Mouse (Mus musculus) left cerebral cortex, postnatal 14 days (tissue): ENCODE measurements around the gene Smyd5. TPM values are rescaled to one million over a fixed set of nuclear protein-coding genes. Genes with fewer than 3 reads are reported as not detected.

ENCODE experiments used
- DNase-seq, 2 experiments: peaks; one replicate each; pipeline ENCODE4 v3.0.0; 2021 to 2022; ENCODE audit warnings: low spot score in 2 of 2, mixed read lengths in 1 of 2
- intact Hi-C: fragments of 180-260 bp; cut with DNase I; formaldehyde crosslinking; loops from one replicate; pipeline ENCODE4 v1.15.1; 2025
- total RNA-seq, 2 experiments: library from RNA; stranded (reverse); gene quantifications; 2 replicates each; pipeline ENCODE4 v1.2.3; 2021

Gene Smyd5
- total RNA-seq, 2 experiments from 2014 or later: 33.8 to 34.7 TPM

DNA sequence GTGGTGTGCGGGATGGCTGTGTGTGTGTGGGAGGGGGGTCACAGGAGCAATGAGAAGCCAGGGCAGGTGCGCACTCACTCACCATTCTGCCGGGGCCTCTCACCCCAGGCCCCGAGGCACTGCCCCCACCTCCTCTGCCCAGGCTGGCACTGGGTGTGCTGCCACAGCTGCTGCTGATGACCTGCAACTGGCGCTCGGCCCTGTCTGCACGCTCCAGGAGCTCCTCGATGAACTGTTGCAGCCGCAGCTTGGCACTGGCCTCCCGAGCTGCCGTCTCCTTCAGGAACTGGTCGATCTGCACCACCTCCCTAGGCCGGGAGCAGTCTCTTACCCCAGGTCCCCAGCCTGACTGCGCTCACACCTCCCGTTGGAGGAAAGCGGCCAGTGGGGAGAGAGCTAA, 48.9 kb downstream of the Smyd5 start:
- no peak for DNase-seq
- intact Hi-C loops: loop anchor here (10.0 kb wide), 1 partner anchor 424 kb away; the partner anchor contains the start of gene Nat8f4

GRCm38 (mm10) chr6:85483843-85484721, 52.3 kb downstream of the Smyd5 start:
- intact Hi-C loops: loop anchor here (10.0 kb wide), 1 partner anchor 421 kb away; the partner anchor contains the start of gene Nat8f4
- no peak for DNase-seq

DNA sequence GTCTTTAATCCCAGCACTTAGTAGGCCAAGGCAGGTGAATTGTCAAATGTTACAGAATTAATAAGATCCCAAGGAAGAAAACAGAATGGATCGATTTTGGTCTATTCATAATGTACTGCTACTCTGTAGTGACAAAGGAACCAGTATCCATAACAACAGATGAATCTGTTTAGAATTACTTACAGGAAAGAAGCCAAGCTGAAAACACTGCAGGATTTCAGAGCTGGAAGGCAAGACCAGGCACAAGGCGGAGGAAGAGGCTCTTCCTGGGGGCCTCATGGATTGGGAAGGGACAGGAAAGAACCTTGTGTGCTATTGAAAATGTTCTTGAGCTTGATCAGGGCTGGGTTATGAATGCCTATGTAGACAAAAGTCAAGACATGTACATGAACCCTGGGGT, 53.9 kb downstream of the Smyd5 start:
- intact Hi-C loops: loop anchor here (10.0 kb wide), 1 partner anchor 419 kb away; the partner anchor contains the start of gene Nat8f4
- no peak for DNase-seq

DNA sequence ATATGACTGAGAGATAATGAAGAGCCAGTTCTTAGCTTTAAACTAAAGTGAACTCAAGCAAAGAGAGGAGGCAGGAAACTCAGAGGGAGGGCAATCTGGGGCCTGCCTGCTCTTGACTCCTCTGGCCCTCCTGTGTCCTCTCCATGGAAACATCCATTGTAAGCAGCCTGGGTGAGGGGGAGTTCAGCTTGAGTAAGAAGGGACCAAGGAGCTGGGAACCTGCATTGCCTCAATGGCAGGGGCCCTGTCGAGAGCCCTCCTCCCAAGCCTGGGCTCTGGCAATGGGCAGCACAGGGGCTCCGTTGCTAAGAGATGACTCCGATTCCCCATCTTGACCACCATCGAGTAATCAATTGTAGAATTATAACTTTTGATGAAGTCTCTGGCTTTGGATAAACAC, 56.7 kb downstream of the Smyd5 start:
- DNase-seq: no peak
- intact Hi-C loops: loop anchor here (10.0 kb wide), 1 partner anchor 416 kb away; the partner anchor contains the start of gene Nat8f4

- DNase-seq: no peak
- intact Hi-C loops: loop anchor here (10.0 kb wide), 1 partner anchor 415 kb away; the partner anchor contains the start of gene Nat8f4
These were observed 57.9 kb downstream of the Smyd5 start for GRCm38 (mm10) chr6:85489717-85490116.

DNA sequence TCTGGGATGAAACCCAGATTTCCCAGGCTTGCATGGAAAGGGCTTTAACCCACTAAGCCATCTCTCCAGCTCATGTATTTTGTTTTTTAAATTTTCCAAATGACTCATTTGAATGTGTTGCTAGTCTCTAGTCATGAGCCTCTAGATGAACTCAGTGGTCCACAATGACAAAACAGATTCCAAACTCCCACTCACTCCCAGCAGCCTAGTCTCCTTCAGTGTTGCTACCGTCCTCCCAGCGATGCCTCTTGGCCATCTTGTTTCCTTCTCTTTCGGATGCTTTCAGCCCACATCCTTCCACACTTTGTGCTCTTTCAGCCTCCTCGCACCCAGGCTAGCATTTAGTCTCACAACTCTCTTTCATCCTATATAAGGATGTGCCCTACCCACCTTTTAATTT, 58.5 kb downstream of the Smyd5 start:
- no peak for DNase-seq
- intact Hi-C loops: no loop called here

DNA sequence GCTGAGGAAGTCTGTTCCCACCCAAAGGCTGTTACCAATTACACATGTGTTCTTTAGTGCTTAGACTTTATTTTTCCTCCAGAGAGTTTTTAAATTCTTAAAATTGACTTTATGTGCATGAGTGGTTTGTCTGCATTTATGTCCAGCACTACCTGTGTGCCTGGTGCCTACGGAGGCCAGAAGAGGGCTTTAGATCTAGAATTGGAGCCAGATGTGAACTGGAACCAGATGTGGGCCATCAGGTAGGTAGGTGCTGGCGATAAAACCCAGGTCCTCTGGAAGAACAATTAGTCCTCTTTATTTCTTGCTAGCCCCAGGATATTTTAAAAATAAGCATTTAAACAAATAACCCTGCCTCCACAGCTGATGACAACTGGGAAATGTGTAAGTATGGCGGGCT, 59.8 kb downstream of the Smyd5 start:
- DNase-seq: no peak
- intact Hi-C loops: no loop called here

Other genes with a start within 250 kb of the Smyd5 start
- 10 to 100 TPM; 39.9 to 41.6 TPM for gene Emx1, start 244.6 kb upstream of the Smyd5 start, total RNA-seq
- gene Sfxn5, start 98.6 kb upstream of the Smyd5 start, total RNA-seq: 100 to 1,000 TPM; 162 to 165 TPM
- gene Rab11fip5, start 57.4 kb upstream of the Smyd5 start, total RNA-seq: 10 to 100 TPM; 53.8 to 55.0 TPM
- gene Noto, start 8.1 kb upstream of the Smyd5 start, total RNA-seq: not detected
- gene Cct7, start 19.5 kb downstream of the Smyd5 start, total RNA-seq: 100 to 1,000 TPM; 209 to 210 TPM
- 10 to 100 TPM; 27.1 to 34.0 TPM for gene Pradc1, start 20.0 kb downstream of the Smyd5 start, total RNA-seq
- gene Fbxo41, start 71.0 kb downstream of the Smyd5 start, total RNA-seq: 100 to 1,000 TPM; 119 to 126 TPM
- gene Egr4, start 81.6 kb downstream of the Smyd5 start, total RNA-seq: 10 to 100 TPM; 50.3 to 64.1 TPM
- gene Alms1, start 155.5 kb downstream of the Smyd5 start, total RNA-seq: 1 to 10 TPM; 7.6 to 9.4 TPM